Mouse (Mus musculus) cortical plate, adult 2 months (tissue): Measurements from ENCODE around the gene Olfr918. TPM values are rescaled to one million over a fixed set of nuclear protein-coding genes. Genes with fewer than 3 reads are reported as not detected.

Experiments used
- H3K27ac ChIP-seq: fragments of 200-500 bp; 2 replicates; pipeline ENCODE4 v1.5.1; 2012; ENCODE audit warnings: low read length, control low read depth, inconsistent platforms; ENCODE audit not compliant: insufficient read depth
- H3K4me1 ChIP-seq: fragments of 200-500 bp; 2 replicates; pipeline ENCODE4 v1.6.1; 2011; ENCODE audit warnings: low read length; ENCODE audit not compliant: control insufficient read depth, insufficient read depth
- H3K4me3 ChIP-seq: fragments of 200-500 bp; 2 replicates; pipeline ENCODE4 v1.5.1; 2011; ENCODE audit warnings: mild to moderate bottlenecking, low read length, control low read depth; ENCODE audit not compliant: insufficient read depth
- CTCF ChIP-seq: fragments of 200-500 bp; IDR thresholded peaks from 2 replicates; pipeline ENCODE4 v1.5.1; 2011; ENCODE audit warnings: mild to moderate bottlenecking, control low read depth, low read length; ENCODE audit not compliant: insufficient read depth; ENCODE audit errors: extremely low read depth
- POLR2A ChIP-seq: fragments of 200-500 bp; IDR thresholded peaks from 2 replicates; pipeline ENCODE4 v1.6.1; 2011; ENCODE audit warnings: mild to moderate bottlenecking, low read length, control low read depth; ENCODE audit not compliant: insufficient read depth; ENCODE audit errors: extremely low read depth
- polyA plus RNA-seq: library from polyadenylated mRNA; depleted of rRNA; stranded (reverse); fragments of >200 nt; gene quantifications from 2 replicates; pipeline ENCODE4 v1.2.3, GENCODE M21; 2012; rRNA removed

Gene Olfr918
- polyA plus RNA-seq, result not detected in 2 replicates

DNA sequence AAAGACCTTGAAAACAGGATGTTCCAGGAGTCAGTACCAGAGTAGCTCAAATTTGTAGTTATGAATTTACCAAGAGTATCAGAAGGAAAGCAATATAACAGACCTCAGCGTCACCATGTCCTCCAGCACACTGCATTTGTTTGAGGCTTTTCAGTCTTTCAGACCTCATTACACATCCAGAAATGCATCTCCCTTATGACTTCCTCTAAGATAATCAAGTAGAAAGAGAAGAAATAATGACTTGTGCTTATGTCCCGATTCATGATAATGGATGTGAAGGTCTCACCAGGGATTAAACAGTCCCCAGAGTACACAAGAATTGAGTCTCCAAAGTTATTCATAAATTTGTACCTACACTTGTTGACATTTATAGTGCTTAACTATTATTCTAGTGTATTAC is at the start of gene Olfr918:
Gene Olfr918 (minus strand): TSS at position 101 of the 400 bp plus-strand sequence.
- TF ChIP-seq POLR2A (no peak), CTCF (no peak)

DNA sequence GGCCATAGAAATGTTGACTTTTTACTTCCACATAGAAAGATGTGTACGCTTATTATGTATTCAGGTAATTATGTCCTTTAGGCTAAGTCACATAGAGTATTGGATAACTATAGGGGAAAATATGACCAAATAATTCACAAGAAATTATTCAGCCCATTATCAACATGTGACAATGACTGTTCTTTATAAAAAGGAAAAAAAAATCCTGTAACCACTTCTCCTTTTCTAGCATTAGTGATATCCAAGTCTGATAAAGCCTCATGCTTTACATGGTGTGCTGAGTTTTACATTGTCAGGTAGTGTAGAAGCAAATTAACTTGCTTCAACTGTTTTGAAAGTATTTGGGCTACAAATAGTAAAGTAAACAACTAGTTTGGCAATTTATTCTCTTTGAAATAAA is 49.6 kb upstream of the Olfr918 start:
- Histone ChIP-seq H3K27ac (no peak overlapping the region), H3K4me1 (no peaks in the 10 kb centered on the region), H3K4me3 (no peak overlapping the region)
- no peak for TF ChIP-seq CTCF

More for the DNA sequence above, at the start of gene Olfr918:
- Histone ChIP-seq H3K4me1 (no peaks in the 10 kb centered on the region), H3K4me3 (no peak within 1 kb of the TSS), H3K27ac (no peak within 1 kb of the TSS)

DNA sequence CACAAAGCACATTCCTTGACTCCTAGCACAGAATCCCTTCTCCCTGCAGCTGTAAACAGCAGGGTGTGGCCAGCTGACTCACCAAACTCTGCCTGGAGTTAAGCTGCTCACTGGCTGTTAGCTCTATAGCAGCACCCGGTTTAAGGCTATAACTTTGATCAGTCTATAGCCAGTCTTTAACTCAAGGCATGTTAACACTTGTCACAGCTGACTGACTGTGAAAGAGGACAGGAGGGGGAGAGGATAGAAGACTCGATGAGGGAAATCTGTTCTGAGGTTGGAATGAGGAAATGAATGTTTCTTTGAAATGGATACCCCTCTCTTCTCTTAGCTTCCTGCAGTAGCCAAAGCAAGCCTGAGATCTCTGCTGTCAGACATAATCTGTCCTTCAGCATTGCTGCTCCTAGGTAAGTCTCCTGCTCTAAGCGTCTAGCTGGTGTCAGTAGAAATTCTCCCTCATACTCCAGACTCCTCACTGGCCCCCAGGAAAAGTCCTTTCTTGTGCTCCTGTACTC is 44.6 kb upstream of the Olfr918 start:
- no peaks in the 10 kb centered on the region for H3K4me1 ChIP-seq

DNA sequence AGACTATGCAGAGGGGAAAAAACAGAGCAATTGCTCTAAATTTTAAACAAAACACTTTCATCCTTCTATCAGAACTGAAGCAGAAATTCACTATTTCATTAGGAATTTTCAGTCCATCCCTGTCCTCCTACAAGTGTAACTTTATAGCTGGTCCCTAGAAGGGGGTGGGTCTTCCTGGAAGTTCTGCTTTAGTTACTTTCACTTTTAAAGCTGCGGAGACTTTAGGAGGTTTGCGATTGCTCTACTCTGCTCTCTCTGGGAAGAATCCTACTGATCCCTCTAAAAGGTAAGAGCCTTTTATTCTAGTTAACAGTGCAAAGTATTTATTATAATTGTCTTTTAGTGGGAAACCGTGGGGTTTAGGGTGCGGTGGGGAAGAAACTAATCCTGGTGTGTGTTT is 43.7 kb upstream of the Olfr918 start, which contains the start of gene Vwa5a:
Gene Vwa5a (plus strand): TSS at position 167 of the 400 bp plus-strand sequence.
- Histone ChIP-seq H3K4me3 (peak within 1 kb of the TSS; percentile 37), H3K27ac (no peak within 1 kb of the TSS), H3K4me1 (no peaks in the 10 kb centered on the region)
- TF ChIP-seq CTCF (no peak), POLR2A (no peak)

More for the DNA sequence above, 44.6 kb upstream of the Olfr918 start:
- peak overlapping the region; percentile 37 for H3K4me3 ChIP-seq
- TF ChIP-seq POLR2A (no peak), CTCF (no peak)
- H3K27ac ChIP-seq, result no peak overlapping the region

DNA sequence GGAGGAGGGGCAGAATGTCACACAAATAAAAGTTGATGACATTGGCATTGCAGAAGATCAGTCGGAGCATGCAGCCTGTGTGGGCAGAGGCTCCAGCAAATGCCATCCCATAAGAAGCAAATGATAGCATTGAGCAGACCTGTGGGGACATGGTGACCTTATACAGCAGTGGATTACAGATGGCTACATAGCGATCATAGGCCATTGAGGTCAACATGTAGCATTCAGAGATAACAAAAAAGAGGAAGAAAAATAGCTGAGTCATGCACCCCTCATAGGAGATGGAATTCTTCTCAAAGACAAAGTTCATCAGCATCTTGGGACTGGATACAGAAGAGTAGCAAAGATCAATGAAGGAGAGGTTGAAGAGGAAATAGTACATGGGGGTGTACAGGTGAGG is 1.5 kb downstream of the Olfr918 start:
- Histone ChIP-seq H3K27ac (no peak overlapping the region), H3K4me3 (no peak overlapping the region), H3K4me1 (no peaks in the 10 kb centered on the region)
- TF ChIP-seq POLR2A (no peak), CTCF (no peak)

DNA sequence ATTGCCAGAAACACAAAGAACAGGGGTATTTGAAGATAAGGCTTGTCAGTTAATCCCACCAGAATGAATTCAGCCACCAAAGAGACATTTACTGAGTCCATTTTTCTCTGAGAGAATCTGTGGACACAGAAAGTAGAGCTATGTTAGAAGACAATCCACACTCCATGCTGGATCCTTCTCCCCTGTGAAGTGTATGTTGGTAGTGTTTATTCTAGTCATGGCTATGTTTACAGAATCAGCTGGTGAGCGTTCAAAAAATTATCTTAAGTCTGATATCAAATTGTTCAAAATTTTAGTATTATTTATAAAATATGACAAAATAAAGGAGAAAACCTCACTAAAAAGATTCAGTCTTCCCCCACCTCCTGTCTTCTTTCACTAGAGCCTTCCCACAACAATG is 8.7 kb downstream of the Olfr918 start, which contains the start of gene Olfr917:
Gene Olfr917 (minus strand): TSS at position 101 of the 400 bp plus-strand sequence.
- TF ChIP-seq CTCF (no peak), POLR2A (no peak)
- Histone ChIP-seq H3K4me3 (no peak within 1 kb of the TSS), H3K4me1 (no peaks in the 10 kb centered on the region), H3K27ac (no peak within 1 kb of the TSS)

DNA sequence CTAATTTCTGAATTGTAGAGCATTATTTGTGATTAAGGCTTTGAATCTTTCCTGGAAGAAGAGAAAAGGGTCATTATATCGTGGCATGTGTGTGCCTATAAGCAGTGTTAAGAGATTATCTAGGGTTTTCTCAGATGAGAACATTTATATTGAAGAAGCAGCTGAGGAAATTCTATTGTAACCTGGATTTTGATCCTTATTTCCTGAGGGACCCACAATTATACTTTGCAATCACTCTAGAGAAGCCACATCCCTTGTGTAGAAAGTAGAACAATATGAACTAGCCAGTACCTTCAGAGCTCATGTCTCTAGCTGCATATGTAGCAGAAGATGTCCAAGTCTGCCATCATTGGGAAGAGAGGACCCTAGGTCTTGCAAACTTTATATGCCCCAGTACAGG is 14.6 kb downstream of the Olfr918 start, which contains the start of gene Olfr916:
Gene Olfr916 (minus strand): TSS at position 101 of the 400 bp plus-strand sequence.
- no peaks in the 10 kb centered on the region for H3K4me1 ChIP-seq
- no peak within 1 kb of the TSS for H3K4me3 ChIP-seq
- TF ChIP-seq POLR2A, result no peak
- TF ChIP-seq CTCF, result no peak
- no peak within 1 kb of the TSS for H3K27ac ChIP-seq

DNA sequence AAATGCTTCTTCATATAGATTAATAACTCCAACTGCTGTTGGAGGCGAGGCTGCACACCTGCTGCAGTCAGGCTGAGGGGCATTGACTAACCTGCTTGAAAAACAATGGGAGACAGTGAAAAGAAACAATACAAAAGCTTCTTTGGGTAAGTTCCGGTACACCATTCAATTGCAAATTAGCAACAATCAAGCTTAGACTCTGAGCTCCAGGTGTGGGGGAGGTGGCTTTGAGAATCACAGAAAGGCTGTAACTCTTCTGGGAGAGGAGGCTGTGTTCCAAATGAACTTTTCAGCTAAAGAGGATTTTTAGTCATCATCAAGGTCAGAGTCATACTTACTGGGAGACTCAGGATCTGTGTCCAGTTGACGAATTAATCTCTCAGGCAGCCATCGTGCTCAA is 42.0 kb downstream of the Olfr918 start:
- H3K4me3 ChIP-seq, result no peak overlapping the region
- H3K27ac ChIP-seq, result no peak overlapping the region
- H3K4me1 ChIP-seq, result no peaks in the 10 kb centered on the region
- TF ChIP-seq POLR2A (no peak), CTCF (no peak)

Other genes with a start within 250 kb of the Olfr918 start
- gene Olfr901, start 245.1 kb downstream of the Olfr918 start, polyA plus RNA-seq, result not detected in 2 replicates
- not detected in 2 replicates for gene Olfr902, start 226.9 kb downstream of the Olfr918 start, polyA plus RNA-seq
- gene Olfr904, start 211.5 kb downstream of the Olfr918 start, polyA plus RNA-seq, result not detected in 2 replicates
- not detected in 2 replicates for gene Olfr905, start 203.5 kb downstream of the Olfr918 start, polyA plus RNA-seq
- not detected in 2 replicates for gene Olfr906, start 187.5 kb downstream of the Olfr918 start, polyA plus RNA-seq
- gene Olfr907, start 178.8 kb downstream of the Olfr918 start, polyA plus RNA-seq, result not detected in 2 replicates
- not detected in 2 replicates for gene Olfr911-ps1, start 153.0 kb downstream of the Olfr918 start, polyA plus RNA-seq
- not detected in 2 replicates for gene Olfr910, start 136.8 kb downstream of the Olfr918 start, polyA plus RNA-seq
- gene Olfr912, start 94.4 kb downstream of the Olfr918 start, polyA plus RNA-seq, result not detected in 2 replicates
- not detected in 2 replicates for gene Olfr913, start 81.8 kb downstream of the Olfr918 start, polyA plus RNA-seq
- not detected in 2 replicates for gene Olfr914, start 69.5 kb downstream of the Olfr918 start, polyA plus RNA-seq
- not detected in 2 replicates for gene Olfr916, start 14.7 kb downstream of the Olfr918 start, polyA plus RNA-seq
- gene Olfr917, start 8.8 kb downstream of the Olfr918 start, polyA plus RNA-seq, result not detected in 2 replicates
- gene Olfr919, start 29.1 kb upstream of the Olfr918 start, polyA plus RNA-seq, result not detected in 2 replicates
- 8.2 and 9.3 TPM in 2 replicates for gene Vwa5a, start 43.7 kb upstream of the Olfr918 start, polyA plus RNA-seq
- 0.17 and 0.21 TPM in 2 replicates for gene Olfr920, start 77.7 kb upstream of the Olfr918 start, polyA plus RNA-seq
- gene Olfr921, start 98.5 kb upstream of the Olfr918 start, polyA plus RNA-seq, result not detected in 2 replicates
- not detected in 2 replicates for gene Olfr922, start 140.0 kb upstream of the Olfr918 start, polyA plus RNA-seq
- gene Olfr923, start 151.9 kb upstream of the Olfr918 start, polyA plus RNA-seq, result not detected in 2 replicates
- not detected in 2 replicates for gene Olfr924, start 169.8 kb upstream of the Olfr918 start, polyA plus RNA-seq
- not detected in 2 replicates for gene Olfr26, start 180.5 kb upstream of the Olfr918 start, polyA plus RNA-seq
- not detected in 2 replicates for gene Olfr926, start 202.5 kb upstream of the Olfr918 start, polyA plus RNA-seq